Mouse (Mus musculus) E14TG2a.4 (cell line): ENCODE measurements around the gene Tspan9.
A peak's percentile ranks its signal among the peaks of the same experiment; 100 is the strongest.

Source experiments
- H3K27me3 ChIP-seq: 2 replicates; pipeline ENCODE4 v1.6.1; 2014; ENCODE audit warnings: low read length, control low read depth; ENCODE audit not compliant: insufficient read depth
- H3K36me3 ChIP-seq: 2 replicates; pipeline ENCODE4 v1.6.1; 2014; ENCODE audit warnings: low read length, control low read depth; ENCODE audit not compliant: insufficient read depth
- H3K4me1 ChIP-seq: replicated peaks from 2 replicates; pipeline ENCODE4 v1.6.1; 2014; ENCODE audit warnings: low read depth, low read length, control low read depth
- H3K4me3 ChIP-seq: replicated peaks from 2 replicates; pipeline ENCODE4 v1.5.1; 2014; ENCODE audit warnings: mild to moderate bottlenecking, low read length
- H3K9me3 ChIP-seq: 2 replicates; pipeline ENCODE4 v1.6.1; 2014; ENCODE audit warnings: low read length, control low read depth
- CTCF ChIP-seq: conservative IDR thresholded peaks from 2 replicates; pipeline ENCODE4 v1.5.1; 2014; ENCODE audit warnings: low read length
- NANOG ChIP-seq: IDR thresholded peaks from 2 replicates; pipeline ENCODE4 v1.6.1; 2014; ENCODE audit warnings: borderline replicate concordance, low read length, mixed read lengths
- POU5F1 ChIP-seq: IDR thresholded peaks from 2 replicates; pipeline ENCODE4 v1.6.1; 2014; ENCODE audit warnings: low read length, borderline replicate concordance

Tspan9 gene

DNA sequence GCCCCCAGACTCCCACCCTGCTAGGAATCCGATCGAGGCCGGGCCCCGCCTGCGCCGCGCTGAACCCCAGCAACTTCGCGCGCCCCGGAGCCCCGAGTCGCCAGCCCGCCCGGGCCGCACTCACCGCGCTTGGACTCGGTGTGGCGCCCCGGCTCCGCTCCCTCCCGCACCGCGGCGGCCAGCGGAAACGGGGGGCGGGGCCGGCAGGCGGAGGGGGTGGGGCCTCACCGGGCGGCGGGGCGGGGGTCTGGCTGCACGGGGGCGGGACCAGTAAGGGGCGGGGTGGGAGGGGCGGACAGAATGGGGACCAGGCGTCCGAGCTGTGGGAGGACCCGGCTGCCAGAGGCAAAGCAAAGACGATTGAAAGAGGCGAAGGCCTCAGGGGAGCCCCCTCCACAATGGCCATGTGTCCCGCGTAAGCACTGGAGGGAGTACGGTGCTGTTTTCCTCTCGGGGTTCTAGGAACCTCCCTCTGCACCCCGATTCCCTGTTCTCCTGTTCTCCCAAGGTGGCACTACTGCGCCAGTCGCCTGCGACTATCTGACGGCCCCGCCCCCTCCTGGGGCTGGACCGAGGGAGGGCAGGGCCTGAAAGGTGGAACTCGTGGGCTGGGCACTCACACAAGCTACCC, at the start of gene Tspan9:
Gene Tspan9, minus strand, starts transcription at position 205 of the 631 bp plus-strand sequence.
- peak within 1 kb of the TSS; percentile 89 for H3K4me3 ChIP-seq
- peaks cover 48% of the 10 kb centered on the region for H3K4me1 ChIP-seq
- TF ChIP-seq CTCF (no peak), POU5F1 (no peak), NANOG (no peak)
- no peaks in the 10 kb centered on the region for H3K9me3 ChIP-seq
- H3K36me3 ChIP-seq, result no peaks in the 10 kb centered on the region
- H3K27me3 ChIP-seq, result peaks cover 20% of the 10 kb centered on the region

DNA sequence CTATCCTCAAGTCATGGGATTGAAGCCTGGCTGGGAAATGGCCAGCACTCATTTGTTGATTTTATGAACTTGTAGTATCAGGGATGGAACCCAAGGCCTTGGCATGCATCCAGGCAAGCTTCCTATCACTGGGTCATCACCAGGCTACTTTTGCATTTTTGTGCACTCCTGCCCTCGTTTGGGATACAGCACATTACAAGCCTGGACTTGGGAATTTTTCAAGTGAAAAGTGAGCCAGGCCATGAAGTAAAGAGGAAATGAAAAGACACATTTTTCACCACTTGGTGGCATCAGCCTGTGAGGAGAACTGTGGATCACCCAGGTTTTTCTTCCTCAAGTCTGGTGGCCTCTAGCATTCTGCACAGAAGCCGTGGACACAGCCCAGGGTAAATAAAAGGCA, 40.1 kb upstream of the Tspan9 start:
- Histone ChIP-seq H3K27me3 (0 out of 2 replicates have a peak, but pooled peaks cover 7% of the 10 kb centered on the region), H3K4me1 (no peaks in the 10 kb centered on the region), H3K36me3 (no peaks in the 10 kb centered on the region), H3K4me3 (no peak overlapping the region), H3K9me3 (no peaks in the 10 kb centered on the region)
- TF ChIP-seq CTCF, result no peak
- TF ChIP-seq NANOG, result no peak
- no peak for TF ChIP-seq POU5F1

DNA sequence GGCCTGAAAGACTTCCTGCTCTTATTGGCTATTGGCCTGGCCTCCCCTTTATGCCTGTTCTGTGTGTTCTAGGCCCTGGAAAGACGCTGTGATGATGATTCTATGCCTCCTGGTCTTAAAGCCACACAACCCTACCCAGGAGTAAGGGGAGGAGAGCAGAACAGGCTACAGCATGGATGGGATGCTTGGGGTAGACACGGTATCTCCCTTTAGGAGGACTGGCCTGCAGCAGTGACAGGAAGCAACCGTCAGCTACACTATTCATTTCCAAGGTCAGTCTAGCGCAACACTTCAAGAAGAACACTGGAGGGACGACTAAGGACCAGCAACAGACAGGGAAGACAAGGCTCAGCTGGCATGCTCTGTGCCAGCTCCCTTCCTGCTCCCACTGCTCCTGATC, 37.8 kb upstream of the Tspan9 start:
- no peaks in the 10 kb centered on the region for H3K4me1 ChIP-seq
- peaks cover 9% of the 10 kb centered on the region; the same call in 1 of the 2 replicates for H3K27me3 ChIP-seq
- H3K9me3 ChIP-seq, result no peaks in the 10 kb centered on the region
- H3K36me3 ChIP-seq, result no peaks in the 10 kb centered on the region
- TF ChIP-seq CTCF (no peak), NANOG (no peak), POU5F1 (no peak)
- no peak overlapping the region for H3K4me3 ChIP-seq

DNA sequence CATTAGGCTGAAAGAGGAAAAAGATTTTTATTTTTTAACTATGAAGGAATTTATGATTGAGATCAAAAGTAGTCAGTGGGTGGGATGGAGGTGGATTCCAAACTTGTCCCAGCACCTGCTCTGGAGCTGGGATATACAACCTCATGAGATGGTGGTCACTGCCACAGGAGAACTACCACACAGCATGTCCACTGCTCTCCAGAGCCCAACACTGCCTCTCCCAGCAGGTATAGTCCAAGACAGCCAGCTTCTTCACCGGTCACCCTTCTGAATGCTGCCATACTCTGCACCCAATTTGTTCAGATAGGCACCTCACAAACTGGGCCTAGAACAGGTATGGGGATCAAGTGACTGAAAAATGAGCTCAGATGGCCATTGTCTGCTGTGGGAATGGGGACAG, 36.3 kb upstream of the Tspan9 start:
- Histone ChIP-seq H3K9me3 (no peaks in the 10 kb centered on the region), H3K27me3 (peaks cover 9% of the 10 kb centered on the region; the same call in 1 of the 2 replicates), H3K36me3 (no peaks in the 10 kb centered on the region), H3K4me1 (no peaks in the 10 kb centered on the region), H3K4me3 (no peak overlapping the region)
- TF ChIP-seq POU5F1, result no peak

DNA sequence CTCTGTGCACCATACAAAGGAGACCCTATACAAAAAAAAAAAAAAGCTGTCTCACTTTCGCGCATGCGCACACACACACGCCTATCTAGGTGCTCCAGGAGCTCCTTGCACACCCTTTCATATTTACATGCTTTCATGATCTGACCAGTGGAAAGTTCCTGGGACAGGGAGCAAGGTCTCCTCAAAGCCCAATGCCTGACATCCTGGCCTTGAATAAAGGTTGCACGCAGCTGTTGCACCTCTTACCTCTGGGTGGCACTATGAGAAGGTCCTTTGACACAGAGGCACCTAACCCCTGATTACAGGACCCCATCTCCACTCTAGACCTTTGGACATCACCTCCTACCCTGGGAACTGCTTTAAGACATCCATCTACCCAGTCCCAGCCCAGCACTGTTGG, 35.9 kb upstream of the Tspan9 start:
- Histone ChIP-seq H3K36me3 (no peaks in the 10 kb centered on the region), H3K4me3 (no peak overlapping the region), H3K27me3 (peaks cover 9% of the 10 kb centered on the region; the same call in 1 of the 2 replicates), H3K4me1 (no peaks in the 10 kb centered on the region), H3K9me3 (no peaks in the 10 kb centered on the region)
- TF ChIP-seq NANOG (no peak), CTCF (peak; percentile 18)

DNA sequence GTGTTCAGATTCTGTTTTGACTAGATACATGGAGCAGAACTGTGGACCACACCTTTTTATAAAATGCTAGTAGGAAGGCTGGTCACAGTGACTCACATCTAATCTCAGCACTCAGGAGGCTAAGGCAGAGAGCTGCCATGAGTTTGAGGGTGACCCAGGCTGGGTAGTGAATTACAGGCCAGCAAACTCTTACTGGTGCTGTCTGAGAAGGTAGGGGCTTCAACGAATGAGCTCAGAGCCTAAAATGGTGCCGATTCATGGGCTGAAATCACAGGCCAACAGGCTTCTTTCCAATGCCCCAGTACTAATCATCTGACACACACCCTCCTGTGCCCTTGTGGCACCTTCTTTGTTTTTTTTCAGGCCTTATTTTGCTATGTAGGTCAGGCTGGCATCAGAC, 35.3 kb upstream of the Tspan9 start:
- Histone ChIP-seq H3K36me3 (no peaks in the 10 kb centered on the region), H3K9me3 (no peaks in the 10 kb centered on the region), H3K27me3 (peaks cover 9% of the 10 kb centered on the region; the same call in 1 of the 2 replicates), H3K4me3 (no peak overlapping the region), H3K4me1 (no peaks in the 10 kb centered on the region)
- TF ChIP-seq CTCF (no peak), NANOG (no peak), POU5F1 (no peak)

DNA sequence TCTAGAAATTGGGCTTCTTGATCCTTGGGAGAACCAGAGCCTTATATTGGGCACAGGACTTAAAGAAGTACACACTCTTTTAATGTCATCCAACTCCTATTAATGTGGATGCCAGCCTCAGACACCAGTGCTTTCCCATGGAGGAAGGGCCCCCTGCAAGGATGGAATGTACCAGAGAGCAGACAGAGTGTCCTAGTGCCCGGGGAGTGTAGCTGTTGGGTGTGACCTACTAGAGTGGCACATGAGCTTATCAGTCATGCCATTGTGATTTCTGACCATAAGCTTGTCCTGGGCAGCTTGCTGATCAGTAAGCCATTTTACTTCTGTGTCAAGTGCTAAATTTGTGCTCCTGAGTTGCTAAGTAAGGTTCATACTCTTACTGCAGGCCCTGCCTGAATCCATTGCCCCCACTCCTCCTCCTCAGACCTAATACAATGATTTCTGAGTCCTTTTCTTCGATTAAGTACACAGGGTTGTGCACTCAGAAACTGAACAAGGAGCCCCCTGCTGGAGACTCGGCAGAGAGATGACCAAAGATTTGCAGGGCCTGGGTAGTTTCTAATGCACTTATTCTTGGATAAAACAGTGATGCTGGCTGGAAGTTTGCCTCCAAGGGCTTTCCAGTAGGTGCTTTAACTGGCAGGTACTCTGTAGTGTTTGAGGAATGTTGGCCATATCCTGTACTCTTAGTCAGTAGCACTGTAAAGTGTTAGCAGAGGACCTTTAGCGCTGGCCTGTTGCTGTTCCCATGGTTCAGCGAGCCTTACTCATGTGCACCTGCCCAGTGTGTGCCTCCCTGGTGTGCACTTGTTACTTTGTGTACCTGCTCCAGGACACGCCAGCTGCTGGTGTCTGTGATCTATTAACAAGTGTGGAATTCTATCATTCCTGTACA, 25.6 kb upstream of the Tspan9 start:
- H3K4me1 ChIP-seq, result peaks cover 28% of the 10 kb centered on the region
- H3K27me3 ChIP-seq, result no peaks in the 10 kb centered on the region
- H3K4me3 ChIP-seq, result no peak overlapping the region
- TF ChIP-seq NANOG, result no peak
- peak; percentile 52 for TF ChIP-seq CTCF
- TF ChIP-seq POU5F1, result no peak
- no peaks in the 10 kb centered on the region for H3K36me3 ChIP-seq
- peaks cover 3% of the 10 kb centered on the region; the same call in 1 of the 2 replicates for H3K9me3 ChIP-seq

DNA sequence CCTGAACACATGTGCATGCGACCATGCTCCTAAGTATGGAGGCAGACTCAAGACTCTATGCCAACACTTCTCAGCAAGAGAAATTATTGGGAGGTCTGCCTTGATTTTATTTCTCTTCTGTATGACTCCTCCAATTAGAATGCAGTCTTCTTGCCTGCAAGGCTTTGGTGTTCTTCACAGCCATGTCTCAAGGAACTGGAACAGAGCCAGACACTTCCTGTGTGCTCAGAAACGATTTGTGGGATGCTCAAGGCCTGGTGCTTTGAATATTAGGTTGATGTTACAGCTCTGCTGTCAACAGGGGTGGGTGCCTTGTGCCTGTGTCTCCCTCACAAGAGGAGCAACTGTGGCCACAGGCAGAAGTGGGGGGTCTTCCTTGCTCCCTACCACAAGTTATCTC, 22.2 kb upstream of the Tspan9 start:
- no peak for TF ChIP-seq POU5F1

DNA sequence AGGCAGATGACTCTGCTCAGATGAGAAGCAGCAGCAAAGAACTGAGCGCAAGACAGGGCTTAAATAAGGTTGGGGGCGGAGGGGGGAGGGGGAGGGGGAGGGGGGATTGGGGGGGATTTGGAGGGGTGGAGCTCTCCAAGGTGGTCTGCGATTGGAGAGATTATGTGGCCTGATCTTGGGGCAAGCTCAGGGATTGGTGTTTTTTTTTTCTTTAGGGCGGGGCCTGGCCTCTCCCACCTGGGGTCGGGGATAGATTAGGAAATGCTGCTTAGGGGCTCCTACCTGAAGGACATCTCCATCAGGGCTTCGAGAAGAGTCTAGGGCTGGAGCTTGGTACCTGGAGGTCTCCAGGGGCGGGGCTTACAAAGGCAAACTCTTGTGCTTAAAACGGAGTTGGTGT, 21.2 kb upstream of the Tspan9 start:
- TF ChIP-seq POU5F1, result no peak
- TF ChIP-seq CTCF, result no peak
- H3K36me3 ChIP-seq, result no peaks in the 10 kb centered on the region
- peaks cover 28% of the 10 kb centered on the region for H3K4me1 ChIP-seq
- no peaks in the 10 kb centered on the region for H3K27me3 ChIP-seq
- no peak overlapping the region for H3K4me3 ChIP-seq
- no peaks in the 10 kb centered on the region for H3K9me3 ChIP-seq

More for the DNA sequence above, 22.2 kb upstream of the Tspan9 start:
- Histone ChIP-seq H3K4me3 (no peak overlapping the region), H3K4me1 (peaks cover 28% of the 10 kb centered on the region), H3K27me3 (no peaks in the 10 kb centered on the region), H3K9me3 (no peaks in the 10 kb centered on the region), H3K36me3 (no peaks in the 10 kb centered on the region)
